Mouse (Mus musculus) myocyte (in vitro differentiated cells): ENCODE data around the gene Btaf1. TPM values are rescaled to one million over a fixed set of nuclear protein-coding genes. Genes with fewer than 3 reads are reported as not detected.

Experiments used
- H3K27me3 ChIP-seq: one replicate; pipeline ENCODE4 v1.6.1; 2011; ENCODE audit not compliant: control insufficient read depth, insufficient read depth, insufficient read length
- H3K36me3 ChIP-seq: one replicate; pipeline ENCODE4 v1.6.1; 2011; ENCODE audit not compliant: control insufficient read depth, insufficient read depth
- H3K4me2 ChIP-seq: one replicate; pipeline ENCODE4 v1.6.1; 2011; ENCODE audit warnings: low read depth, control low read depth
- H3K4me3 ChIP-seq: one replicate; pipeline ENCODE4 v1.5.1; 2011; ENCODE audit warnings: mild to moderate bottlenecking, control low read depth, moderate library complexity
- H3K79me2 ChIP-seq: one replicate; pipeline ENCODE4 v1.6.1; 2011; ENCODE audit not compliant: control insufficient read depth, insufficient read depth
- H3ac ChIP-seq: one replicate; pipeline ENCODE4 v1.6.1; 2011; ENCODE audit not compliant: control insufficient read depth, insufficient read length
- CEBPB ChIP-seq: IDR thresholded peaks from 2 replicates; pipeline ENCODE4 v1.6.1; 2011; ENCODE audit warnings: mild to moderate bottlenecking, moderate library complexity; ENCODE audit not compliant: poor library complexity, insufficient read depth, severe bottlenecking
- E2F4 ChIP-seq: IDR thresholded peaks from one replicate; pipeline ENCODE4 v1.6.1; 2011; ENCODE audit warnings: mild to moderate bottlenecking, control low read depth, moderate library complexity; ENCODE audit not compliant: insufficient read depth
- MAX ChIP-seq: IDR thresholded peaks from one replicate; pipeline ENCODE4 v1.6.1; 2011; ENCODE audit warnings: low read depth, mild to moderate bottlenecking, control low read depth
- MYOD1 ChIP-seq, 3 experiments: IDR thresholded peaks; one replicate each; pipeline ENCODE4 v1.6.1; 2011; ENCODE audit warnings: control low read depth in 2 of 3, low read depth in 2 of 3, mild to moderate bottlenecking in 2 of 3, moderate library complexity in 1 of 3; ENCODE audit not compliant: insufficient read length in 2 of 3, control insufficient read depth in 1 of 3
- MYOG ChIP-seq, 3 experiments: IDR thresholded peaks; one replicate each; pipeline ENCODE4 v1.6.1; 2011; ENCODE audit warnings: control low read depth in 2 of 3, low read depth in 2 of 3, mild to moderate bottlenecking in 2 of 3; ENCODE audit not compliant: insufficient read length in 2 of 3, control insufficient read depth in 1 of 3, insufficient read depth in 1 of 3
- POLR2A ChIP-seq: IDR thresholded peaks from one replicate; pipeline ENCODE4 v1.6.1; 2011; ENCODE audit warnings: low read depth, mild to moderate bottlenecking, control low read depth, moderate library complexity; ENCODE audit not compliant: insufficient read length
- POLR2AphosphoS2 ChIP-seq: IDR thresholded peaks from one replicate; pipeline ENCODE4 v1.6.1; 2011; ENCODE audit warnings: low read depth, control low read depth; ENCODE audit not compliant: insufficient read length
- REST ChIP-seq: IDR thresholded peaks from one replicate; pipeline ENCODE4 v1.6.1; 2011; ENCODE audit warnings: mild to moderate bottlenecking, control low read depth, moderate library complexity; ENCODE audit not compliant: insufficient read depth, insufficient read length
- SRF ChIP-seq: IDR thresholded peaks from one replicate; pipeline ENCODE4 v1.6.1; 2011; ENCODE audit warnings: low read depth; ENCODE audit not compliant: control insufficient read depth, insufficient read length
- TCF12 ChIP-seq: IDR thresholded peaks from one replicate; pipeline ENCODE4 v1.6.1; 2011; ENCODE audit warnings: mild to moderate bottlenecking, control low read depth; ENCODE audit not compliant: poor library complexity, insufficient read depth, severe bottlenecking
- TCF3 ChIP-seq: IDR thresholded peaks from one replicate; pipeline ENCODE4 v1.6.1; 2011; ENCODE audit warnings: low read depth, control low read depth; ENCODE audit not compliant: insufficient read length
- USF1 ChIP-seq: IDR thresholded peaks from one replicate; pipeline ENCODE4 v1.6.1; 2011; ENCODE audit warnings: low read depth, mild to moderate bottlenecking, control low read depth, moderate library complexity
- polyA plus RNA-seq: library from polyadenylated mRNA; unstranded; fragments of >200 nt; fragmentation: generic; extraction: Trizol; gene quantifications from one replicate; pipeline ENCODE4 v1.2.1, GENCODE M21; 2012; ENCODE audit warnings: missing spikeins

Btaf1 gene
- polyA plus RNA-seq, 1 experiment = 4.8 TPM

DNA sequence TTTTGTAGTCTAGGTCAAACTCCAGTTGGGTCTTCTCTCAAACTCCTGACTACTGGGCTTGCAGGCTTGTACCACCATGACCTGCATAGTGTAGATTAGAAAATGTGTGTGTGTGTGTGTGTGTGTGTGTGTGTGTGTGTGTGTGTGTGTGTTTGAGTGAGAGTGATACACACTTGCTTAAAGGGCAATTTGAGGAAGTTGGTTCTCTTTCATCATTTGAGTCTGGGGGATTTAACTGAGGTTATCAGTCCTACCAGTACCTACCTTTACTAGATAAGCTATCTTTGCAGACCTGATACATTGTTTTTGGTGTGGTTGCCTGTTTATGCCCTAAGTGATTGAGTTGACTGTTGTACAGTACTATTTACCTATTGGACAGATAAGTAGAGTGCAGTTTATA is 6.2 kb downstream of the Btaf1 start:
- Histone ChIP-seq H3K79me2 (peaks cover 99% of the 10 kb centered on the region), H3K27me3 (no peaks in the 10 kb centered on the region), H3ac (no peak overlapping the region), H3K36me3 (no peaks in the 10 kb centered on the region), H3K4me2 (no peak overlapping the region), H3K4me3 (no peak overlapping the region)
- TF ChIP-seq CEBPB = no peak
- no peak for TF ChIP-seq MAX
- no peak for TF ChIP-seq TCF12
- TF ChIP-seq POLR2A = no peak
- no peak for TF ChIP-seq E2F4
- no peak for TF ChIP-seq MYOG (IDR thresholded peaks at IDR 0.05; ENCODE audit: control insufficient read depth in 1 of 3, insufficient read depth in 1 of 3, insufficient read length in 2 of 3, low read depth in 2 of 3)
- no peak for TF ChIP-seq USF1
- no peak for TF ChIP-seq SRF
- no peak for TF ChIP-seq POLR2AphosphoS2
- TF ChIP-seq TCF3 = no peak
- TF ChIP-seq REST = no peak
- TF ChIP-seq MYOD1 (IDR thresholded peaks at IDR 0.05; ENCODE audit: control insufficient read depth in 1 of 3, insufficient read length in 2 of 3, low read depth in 2 of 3) = no peak

DNA sequence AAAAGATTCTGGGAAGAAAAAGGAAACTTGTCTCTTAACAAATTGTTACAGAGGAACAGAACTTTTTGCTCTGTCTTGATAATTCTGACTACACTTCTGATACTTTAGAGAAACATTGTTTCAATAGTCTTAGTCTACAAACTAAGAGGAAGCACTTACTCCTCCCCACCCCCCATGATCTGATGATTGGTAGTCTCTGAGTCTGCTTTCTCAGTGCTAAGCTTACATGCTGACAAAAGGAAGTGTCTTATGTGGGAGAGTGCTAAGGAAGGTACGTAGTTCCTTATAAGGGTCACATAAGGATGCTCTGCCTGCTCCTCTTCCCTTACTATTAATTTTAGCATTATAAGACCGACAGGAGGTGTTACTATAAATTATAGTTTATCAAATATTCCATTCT is 6.7 kb downstream of the Btaf1 start:
- TF ChIP-seq E2F4 = no peak
- no peak for TF ChIP-seq MAX
- TF ChIP-seq TCF12 = no peak
- TF ChIP-seq MYOG (IDR thresholded peaks at IDR 0.05; ENCODE audit: control insufficient read depth in 1 of 3, insufficient read depth in 1 of 3, insufficient read length in 2 of 3, low read depth in 2 of 3) = no peak
- TF ChIP-seq MYOD1 (IDR thresholded peaks at IDR 0.05; ENCODE audit: control insufficient read depth in 1 of 3, insufficient read length in 2 of 3, low read depth in 2 of 3) = no peak
- TF ChIP-seq TCF3 = no peak
- no peak for TF ChIP-seq POLR2A
- no peak for TF ChIP-seq POLR2AphosphoS2
- no peak for TF ChIP-seq CEBPB
- no peak for TF ChIP-seq SRF
- TF ChIP-seq REST = no peak
- no peak for TF ChIP-seq USF1
- H3K4me3 ChIP-seq = no peak overlapping the region
- no peaks in the 10 kb centered on the region for H3K27me3 ChIP-seq
- no peak overlapping the region for H3K4me2 ChIP-seq
- no peak overlapping the region for H3ac ChIP-seq
- H3K36me3 ChIP-seq = no peaks in the 10 kb centered on the region
- peaks cover 99% of the 10 kb centered on the region for H3K79me2 ChIP-seq

DNA sequence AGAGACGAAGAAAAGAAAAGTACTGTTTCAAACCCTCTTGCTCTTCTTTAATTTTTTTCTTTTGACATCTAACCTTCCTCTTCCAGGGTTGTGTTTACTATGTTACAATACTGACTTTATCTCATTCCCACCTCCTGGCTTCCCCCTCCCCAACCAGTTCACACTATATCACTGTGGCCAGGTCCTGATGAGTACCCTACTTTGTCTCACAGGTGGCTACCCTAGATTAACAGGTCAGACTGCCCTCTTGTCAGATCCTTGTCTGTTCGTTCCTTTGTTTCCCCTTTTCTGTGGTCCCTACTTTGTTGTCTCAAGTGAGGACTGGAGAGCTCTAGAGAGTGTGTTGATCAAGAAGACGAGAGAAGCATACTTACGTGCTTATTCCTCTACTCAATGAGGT is 10.4 kb downstream of the Btaf1 start:
- TF ChIP-seq TCF3 (no peak), E2F4 (no peak), SRF (no peak), CEBPB (no peak), USF1 (no peak), REST (no peak), MYOG (IDR thresholded peaks at IDR 0.05; ENCODE audit: control insufficient read depth in 1 of 3, insufficient read depth in 1 of 3, insufficient read length in 2 of 3, low read depth in 2 of 3) (no peak), POLR2AphosphoS2 (no peak)
- H3K79me2 ChIP-seq = peaks cover 98% of the 10 kb centered on the region
- no peak overlapping the region for H3K4me3 ChIP-seq
- no peak overlapping the region for H3K4me2 ChIP-seq
- H3ac ChIP-seq = no peak overlapping the region
- no peaks in the 10 kb centered on the region for H3K36me3 ChIP-seq
- no peaks in the 10 kb centered on the region for H3K27me3 ChIP-seq

DNA sequence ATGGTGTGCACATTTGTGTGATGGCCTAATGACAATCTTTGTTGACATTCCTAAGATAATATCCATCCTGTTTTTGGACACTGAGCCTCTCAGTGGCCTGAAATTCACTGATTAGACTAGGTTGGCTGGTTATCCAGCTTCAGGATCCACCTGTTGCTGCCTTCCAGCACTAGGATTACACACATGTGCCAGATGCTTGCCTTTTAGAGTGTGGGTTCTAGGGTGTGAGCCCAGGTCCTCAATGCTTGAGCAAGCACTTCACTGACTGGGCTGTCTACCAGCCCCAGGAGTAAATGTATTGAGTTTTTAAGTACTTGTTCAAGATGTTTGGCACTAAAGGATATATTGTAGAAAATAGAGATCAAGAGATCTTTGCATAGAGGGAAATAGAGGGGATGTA is 12.1 kb downstream of the Btaf1 start:
- Histone ChIP-seq H3K27me3 (no peaks in the 10 kb centered on the region), H3K36me3 (no peaks in the 10 kb centered on the region), H3K4me3 (no peak overlapping the region), H3ac (no peak overlapping the region), H3K4me2 (no peak overlapping the region), H3K79me2 (peaks cover 97% of the 10 kb centered on the region)
- TF ChIP-seq REST (no peak), MYOD1 (IDR thresholded peaks at IDR 0.05; ENCODE audit: control insufficient read depth in 1 of 3, insufficient read length in 2 of 3, low read depth in 2 of 3) (peak in 2 of 3 experiments; percentile 37 to 60)

DNA sequence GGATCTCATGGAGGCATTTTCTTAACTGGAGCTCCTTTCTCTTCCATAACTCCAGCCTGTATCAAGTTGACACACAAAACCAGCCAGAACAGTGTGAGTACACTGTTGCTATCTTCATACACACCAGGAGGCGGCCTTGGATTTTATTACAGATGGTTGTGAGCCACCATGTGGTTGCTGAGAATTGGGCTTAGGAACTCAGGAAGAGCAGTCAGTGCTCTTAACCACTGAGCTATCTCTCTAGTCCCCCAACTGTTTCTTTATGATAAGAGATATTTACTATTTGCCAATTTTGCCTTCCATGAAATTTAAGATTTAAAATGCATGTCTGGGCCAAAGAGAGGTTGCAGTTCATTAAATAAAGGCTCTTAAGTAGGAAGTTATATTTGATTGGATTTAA is 14.2 kb downstream of the Btaf1 start:
- TF ChIP-seq REST = no peak
- no peak for TF ChIP-seq MAX
- TF ChIP-seq POLR2AphosphoS2 = no peak
- TF ChIP-seq MYOD1 (IDR thresholded peaks at IDR 0.05; ENCODE audit: control insufficient read depth in 1 of 3, insufficient read length in 2 of 3, low read depth in 2 of 3) = no peak
- no peak for TF ChIP-seq MYOG (IDR thresholded peaks at IDR 0.05; ENCODE audit: control insufficient read depth in 1 of 3, insufficient read depth in 1 of 3, insufficient read length in 2 of 3, low read depth in 2 of 3)
- no peak for TF ChIP-seq USF1
- no peak for TF ChIP-seq SRF
- TF ChIP-seq TCF3 = no peak
- no peak for TF ChIP-seq POLR2A
- no peak for TF ChIP-seq E2F4
- no peak for TF ChIP-seq TCF12
- no peak for TF ChIP-seq CEBPB
- H3K27me3 ChIP-seq = no peaks in the 10 kb centered on the region
- H3K4me2 ChIP-seq = no peak overlapping the region
- no peak overlapping the region for H3ac ChIP-seq
- peaks cover 93% of the 10 kb centered on the region for H3K79me2 ChIP-seq
- no peak overlapping the region for H3K4me3 ChIP-seq
- no peaks in the 10 kb centered on the region for H3K36me3 ChIP-seq
